Mouse (Mus musculus) cerebellum, adult 2 months (tissue): Measurements from ENCODE around the gene Ino80b. TPM values are rescaled to one million over a fixed set of nuclear protein-coding genes. Genes with fewer than 3 reads are reported as not detected.
"Not testable (repeated sequence)": the region's sequence is repeated elsewhere in the genome, so short reads cannot be mapped to it uniquely, and the experiment has no call there.

Experiments used
- DNase-seq, 2 experiments: peaks; one replicate each; pipeline ENCODE4 v3.0.0; 2021
- H3K27ac ChIP-seq: fragments of 200-500 bp; 2 replicates; pipeline ENCODE4 v1.5.1; 2012; ENCODE audit warnings: low read length, control low read depth, inconsistent platforms; ENCODE audit not compliant: insufficient read depth
- H3K27me3 ChIP-seq: fragments of 200-500 bp; 2 replicates; pipeline ENCODE4 v1.6.1; 2012; ENCODE audit warnings: inconsistent platforms, mild to moderate bottlenecking, low read length, moderate library complexity; ENCODE audit not compliant: control insufficient read depth, insufficient read depth
- H3K4me1 ChIP-seq: fragments of 200-500 bp; 2 replicates; pipeline ENCODE4 v1.6.1; 2011; ENCODE audit warnings: low read length; ENCODE audit not compliant: control insufficient read depth, insufficient read depth
- H3K4me3 ChIP-seq: fragments of 200-500 bp; replicated peaks from 2 replicates; pipeline ENCODE3; 2011; ENCODE audit warnings: mild to moderate bottlenecking, low read depth, low read length, control low read depth; ENCODE audit not compliant: insufficient read depth
- CTCF ChIP-seq: fragments of 200-500 bp; IDR thresholded peaks from 2 replicates; pipeline ENCODE4 v1.5.1; 2011; ENCODE audit warnings: low read depth, mild to moderate bottlenecking, control low read depth, low read length, moderate library complexity, borderline replicate concordance; ENCODE audit not compliant: insufficient read depth
- POLR2A ChIP-seq: fragments of 200-500 bp; IDR thresholded peaks from 2 replicates; pipeline ENCODE4 v1.6.1; 2011; ENCODE audit warnings: low read length, control low read depth, borderline replicate concordance; ENCODE audit not compliant: insufficient read depth
- WGBS: fragments of 180-500 bp; shearing (Covaris S2); methylation state at CpG from one replicate; pipeline ENCODE4 v1.1.7; 2018; 5-methylcytosine and 5-hydroxymethylcytosine counted together
- polyA plus RNA-seq: library from polyadenylated mRNA; depleted of rRNA; stranded (reverse); fragments of >200 nt; gene quantifications from 2 replicates; pipeline ENCODE4 v1.2.3, GENCODE M21; 2012

The Ino80b gene
- polyA plus RNA-seq, 1 experiment, result 25.1 TPM

- Histone ChIP-seq H3K27me3 (no peaks in the 10 kb centered on the region), H3K27ac (no peak overlapping the region), H3K4me3 (peak overlapping the region; percentile 59), H3K4me1 (0 out of 2 replicates have a peak, but pooled peaks cover 9% of the 10 kb centered on the region)
- DNase-seq, result peak; percentile 79 to 81
- 3% methylated on average over 8 of the region's 8 CpGs for WGBS
- peak; percentile 83 for TF ChIP-seq CTCF
- no peak for TF ChIP-seq POLR2A
Measured at GRCm38 (mm10) chr6:83162701-83163100, 37.5 kb upstream of the Ino80b start.

GRCm38 (mm10) chr6:83161921-83162641 is 36.9 kb upstream of the Ino80b start:
- peak overlapping the region; percentile 59 for H3K4me3 ChIP-seq
- 0 out of 2 replicates have a peak, but pooled peaks cover 8% of the 10 kb centered on the region for H3K4me1 ChIP-seq
- TF ChIP-seq CTCF (no peak), POLR2A (no peak)
- no peaks in the 10 kb centered on the region for H3K27me3 ChIP-seq
- no peak overlapping the region for H3K27ac ChIP-seq
- peak; percentile 30 to 54 for DNase-seq
- 1% methylated on average over 49 of the region's 49 CpGs for WGBS

GRCm38 (mm10) chr6:83161442-83161841 is 36.2 kb upstream of the Ino80b start:
- Histone ChIP-seq H3K27ac (no peak overlapping the region), H3K4me1 (0 out of 2 replicates have a peak, but pooled peaks cover 7% of the 10 kb centered on the region), H3K4me3 (no peak overlapping the region), H3K27me3 (no peaks in the 10 kb centered on the region)
- TF ChIP-seq POLR2A, result no peak
- no peak for TF ChIP-seq CTCF
- DNase-seq, result no peak
- WGBS, result 18% methylated on average over 19 of the region's 19 CpGs

- DNase-seq, H3K27ac ChIP-seq, H3K4me1 ChIP-seq, H3K4me3 ChIP-seq, H3K27me3 ChIP-seq: not testable (repeated sequence)
- 21% methylated on average over 3 of the region's 3 CpGs for WGBS
- peak; percentile 1; the same call in 1 of the 2 replicates for TF ChIP-seq CTCF
Measured at GRCm38 (mm10) chr6:83159456-83159855, 34.2 kb upstream of the Ino80b start.

GRCm38 (mm10) chr6:83156259-83156684 is 31.0 kb upstream of the Ino80b start, which contains the start of the genes Wdr54 and 1700003E16Rik:
TSS of gene Wdr54 (minus strand) at chr6:83156397.
TSS of gene 1700003E16Rik (plus strand) at chr6:83156404.
- Histone ChIP-seq H3K4me1 (no peaks in the 10 kb centered on the region), H3K27ac (no peak within 1 kb of the TSS), H3K4me3 (peak within 1 kb of the TSS; percentile 89), H3K27me3 (no peaks in the 10 kb centered on the region)
- TF ChIP-seq CTCF (no peak), POLR2A (peak; percentile 48; the same call in 1 of the 2 replicates)
- DNase-seq, result peak; percentile 73 to 78
- WGBS, result under 1% methylated on average over 32 of the region's 32 CpGs

GRCm38 (mm10) chr6:83155552-83156238 is 30.5 kb upstream of the Ino80b start:
- Histone ChIP-seq H3K27me3 (no peaks in the 10 kb centered on the region), H3K4me3 (peak overlapping the region; percentile 89), H3K4me1 (no peaks in the 10 kb centered on the region), H3K27ac (no peak overlapping the region)
- DNase-seq, result peak; percentile 36 to 46
- TF ChIP-seq POLR2A (no peak), CTCF (no peak)
- 8% methylated on average over 23 of the region's 23 CpGs for WGBS

- Histone ChIP-seq H3K27ac (no peak overlapping the region), H3K4me3 (no peak overlapping the region), H3K4me1 (no peaks in the 10 kb centered on the region), H3K27me3 (no peaks in the 10 kb centered on the region)
- DNase-seq, result no peak
- TF ChIP-seq POLR2A (no peak), CTCF (no peak)
- WGBS, result 77% methylated on average over 5 of the region's 5 CpGs
Measured at GRCm38 (mm10) chr6:83153485-83153884, 28.3 kb upstream of the Ino80b start.

- no peak overlapping the region for H3K4me3 ChIP-seq
- H3K27ac ChIP-seq, result no peak overlapping the region
- no peaks in the 10 kb centered on the region for H3K4me1 ChIP-seq
- no peak for TF ChIP-seq POLR2A
- no peak for TF ChIP-seq CTCF
- no peaks in the 10 kb centered on the region for H3K27me3 ChIP-seq
- 91% methylated on average over 12 of the region's 12 CpGs for whole genome bisulfite sequencing
- DNase-seq, result no peak
Measured at GRCm38 (mm10) chr6:83153038-83153437, 27.8 kb upstream of the Ino80b start.
